Mouse (Mus musculus) embryo, embryonic 10.5 days (tissue): Measurements from ENCODE around the gene Mboat2.

Experiments
- DNase-seq: peaks from one replicate; pipeline ENCODE4 v3.0.0-alpha.2; 2015; ENCODE audit warnings: low spot score

Mboat2 gene

DNA sequence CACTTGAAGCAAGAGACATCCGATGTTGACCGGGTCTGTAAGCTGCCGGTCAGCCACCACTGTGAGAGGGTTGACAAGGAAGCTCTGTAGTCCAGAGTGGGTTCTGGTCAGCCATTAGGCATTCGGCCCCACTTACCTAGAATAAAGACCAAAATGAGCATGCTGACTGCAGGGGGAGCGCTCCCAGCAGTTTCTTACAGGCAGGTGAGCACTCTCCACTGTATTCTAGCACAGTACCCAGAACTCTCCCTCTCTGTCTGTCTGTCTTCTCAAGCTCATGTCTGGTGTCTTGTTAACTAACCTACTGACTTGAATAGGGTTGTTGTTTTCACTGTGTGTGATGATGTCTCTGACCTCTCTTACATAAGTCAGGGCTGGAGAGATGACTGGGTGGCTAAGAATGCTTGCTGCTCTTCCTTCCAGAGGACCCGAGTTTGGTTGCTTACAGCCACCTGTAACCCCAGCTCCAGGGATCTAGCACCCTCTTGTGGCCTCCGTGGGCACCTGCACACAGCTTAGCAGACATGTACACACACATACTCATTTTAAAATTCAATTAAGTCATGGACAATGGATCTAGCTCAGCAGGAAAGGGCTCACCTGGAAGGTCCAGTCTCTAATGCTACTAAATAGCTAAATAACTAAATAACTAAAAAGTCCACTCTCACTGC, 119.8 kb downstream of the Mboat2 start:
- DNase-seq = peak; percentile 36

DNA sequence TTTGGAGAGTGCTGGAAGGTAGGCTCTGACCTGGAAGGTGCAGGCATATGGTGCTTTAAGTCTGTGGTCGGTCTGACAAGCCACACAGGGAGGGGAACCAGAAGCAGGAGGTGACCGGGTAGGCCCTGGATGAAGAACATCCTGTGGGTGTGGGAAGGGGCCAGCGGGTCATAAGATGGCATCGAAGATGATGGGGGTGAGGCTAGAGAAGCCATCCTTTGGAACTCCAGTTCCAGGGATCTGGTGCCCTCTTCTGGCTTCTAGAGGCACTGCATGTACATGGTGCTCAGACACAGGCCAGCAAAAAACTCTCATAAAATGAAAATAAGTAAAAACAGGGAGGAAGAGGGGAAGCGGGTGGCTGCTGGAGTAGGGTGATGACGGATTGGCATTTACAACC, 121.5 kb downstream of the Mboat2 start:
- DNase-seq = peak; percentile 88

DNA sequence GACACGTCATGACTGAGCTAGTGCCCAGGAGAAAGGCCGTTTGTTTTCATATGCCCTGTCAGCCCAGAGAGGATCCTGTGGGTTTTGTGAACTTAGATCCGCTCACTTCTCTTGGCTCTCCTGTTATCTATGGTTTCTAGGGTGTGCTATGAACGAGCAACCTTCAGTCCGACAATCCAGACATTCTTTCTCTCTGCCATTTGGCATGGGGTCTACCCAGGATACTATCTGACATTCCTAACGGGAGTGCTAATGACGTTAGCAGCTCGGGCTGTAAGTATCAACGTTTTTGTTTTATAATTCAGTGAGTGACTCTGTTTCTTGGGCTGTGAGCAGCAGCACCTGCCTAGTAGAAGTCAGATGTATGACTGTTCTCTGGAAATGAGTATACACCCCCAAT, 124.5 kb downstream of the Mboat2 start:
- DNase-seq = no peak

DNA sequence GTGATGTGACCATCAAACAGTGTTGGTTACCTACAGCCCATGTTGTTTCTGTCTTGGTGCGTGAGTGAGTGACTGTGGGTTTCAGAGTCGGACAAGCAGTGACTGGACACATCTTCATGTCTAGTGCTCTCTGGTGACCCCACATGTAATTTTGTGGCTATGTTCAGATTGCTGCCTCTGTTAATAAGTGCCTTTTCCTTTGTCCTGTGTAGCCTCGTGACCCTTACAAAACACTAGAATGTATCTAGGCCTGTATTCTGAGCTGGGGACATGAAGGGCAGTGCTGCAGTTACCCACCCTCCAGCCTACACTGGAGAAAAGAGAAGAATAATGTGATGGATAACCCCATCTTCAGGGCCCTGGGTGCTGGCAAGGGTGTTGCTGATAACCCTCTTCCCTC, 127.8 kb downstream of the Mboat2 start:
- DNase-seq = no peak

DNA sequence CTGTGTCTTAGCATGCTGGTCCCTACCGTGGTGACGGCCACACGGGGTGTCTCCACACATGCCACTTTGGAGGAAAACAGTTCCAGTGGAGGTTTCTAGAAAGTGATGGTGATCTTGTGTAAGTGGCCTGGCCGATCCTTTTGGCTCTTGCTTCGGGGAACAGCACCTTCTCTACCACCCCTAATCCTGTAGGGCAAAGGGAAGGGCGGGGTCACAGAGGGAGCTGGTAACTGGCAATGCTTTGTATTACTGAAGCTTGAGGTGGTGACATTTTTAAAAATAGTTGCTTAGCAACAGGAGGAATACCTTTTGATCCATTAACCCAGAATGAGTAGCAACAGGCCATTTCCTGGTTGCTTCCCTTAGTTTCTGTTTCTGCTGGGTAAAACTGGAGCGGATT, 131.1 kb downstream of the Mboat2 start:
- no peak for DNase-seq

DNA sequence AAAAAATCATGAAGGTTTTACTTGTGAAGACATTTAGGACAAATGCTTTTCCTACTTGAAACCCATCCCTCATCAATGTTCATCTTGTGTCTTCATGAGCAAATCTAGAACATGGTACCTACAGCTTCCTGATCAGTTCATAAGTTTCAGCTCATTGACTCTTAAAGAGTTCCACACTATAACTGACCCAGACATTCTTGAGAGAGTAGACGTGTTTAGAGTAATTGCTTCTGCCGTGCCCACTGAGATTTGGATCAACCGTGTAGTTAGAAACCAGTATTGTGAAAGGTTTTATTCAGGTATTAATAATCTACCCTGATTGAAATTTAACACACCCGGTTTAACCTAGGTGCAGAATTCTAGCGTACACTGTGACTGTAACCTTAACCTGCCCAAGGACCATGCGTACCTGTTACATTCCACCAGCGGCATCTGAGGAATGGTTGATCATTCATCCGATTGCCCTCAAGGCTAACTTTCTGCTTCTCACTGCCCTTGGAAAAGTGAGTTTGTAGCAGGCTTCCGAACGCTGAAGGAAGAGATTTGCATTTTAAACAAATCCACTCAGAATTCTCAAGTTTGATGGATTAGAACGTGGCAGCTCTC, 131.8 kb downstream of the Mboat2 start:
- no peak for DNase-seq

DNA sequence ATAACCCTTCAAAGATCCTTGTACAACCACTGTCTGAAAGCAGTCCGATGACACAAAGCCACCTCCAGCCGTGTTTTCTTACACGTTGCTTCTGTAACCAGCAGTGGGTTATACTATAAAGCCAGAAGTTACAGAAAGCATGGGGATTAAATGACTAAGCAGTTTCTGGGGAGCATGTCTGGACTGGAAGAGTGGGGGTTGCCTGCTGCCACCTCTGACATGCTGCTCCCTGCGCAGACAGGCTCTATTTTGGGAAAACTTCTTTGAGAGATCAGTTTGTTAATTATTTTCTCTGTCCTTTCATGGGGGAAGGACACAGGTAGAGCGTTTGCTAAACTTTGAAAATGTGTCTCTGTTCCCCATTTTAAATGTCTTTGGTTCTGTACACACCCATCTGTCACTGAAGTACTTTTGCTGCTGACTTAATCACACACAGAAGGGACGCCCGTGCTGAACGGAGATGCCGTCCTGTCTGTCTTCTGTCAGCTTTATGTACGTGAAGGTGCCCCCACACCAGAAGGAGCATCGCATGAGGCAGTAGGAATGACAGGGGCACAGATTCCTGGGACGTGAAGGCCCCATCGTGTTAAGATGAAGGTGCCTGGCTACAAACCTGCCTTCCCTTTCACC, 132.8 kb downstream of the Mboat2 start:
- no peak for DNase-seq

DNA sequence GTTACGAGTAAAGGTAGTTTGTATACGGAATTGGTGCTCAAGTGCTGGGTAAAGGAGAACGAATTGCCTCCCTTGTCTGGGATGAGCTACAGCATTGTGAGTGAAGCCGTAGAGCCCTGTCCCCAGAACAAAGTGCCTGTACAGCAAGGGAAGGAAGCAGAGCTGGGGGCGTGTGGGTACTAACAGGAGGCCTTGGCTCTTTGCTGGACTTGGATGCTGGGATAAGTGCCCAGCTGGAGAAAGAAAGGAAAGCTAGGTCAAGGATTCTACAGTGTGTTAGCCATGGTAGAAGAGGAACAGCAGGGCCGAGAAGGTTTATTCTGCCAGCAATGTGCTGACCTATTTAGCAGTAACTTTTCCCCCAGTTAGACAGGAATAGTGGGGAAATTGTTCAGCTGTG, 134.7 kb downstream of the Mboat2 start:
- no peak for DNase-seq

DNA sequence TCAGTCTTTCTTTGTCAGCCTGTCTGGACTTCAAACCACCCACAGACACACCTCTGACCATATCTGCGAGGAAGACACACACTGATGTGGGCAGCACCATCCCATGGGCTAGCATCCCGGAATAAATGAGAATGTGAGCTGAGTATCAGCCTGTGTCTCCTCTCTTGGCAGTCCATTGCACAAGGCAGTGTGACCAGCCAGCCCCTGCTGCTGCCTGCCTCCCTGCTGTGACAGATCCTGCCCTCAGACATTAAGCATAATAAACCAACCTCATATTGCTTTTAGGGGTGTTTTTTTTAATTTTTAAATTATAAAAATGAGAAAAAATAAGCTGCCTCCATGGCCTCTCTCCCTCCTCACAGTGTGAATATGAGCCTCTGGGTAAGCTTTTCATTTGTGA, 135.4 kb downstream of the Mboat2 start:
- no peak for DNase-seq

DNA sequence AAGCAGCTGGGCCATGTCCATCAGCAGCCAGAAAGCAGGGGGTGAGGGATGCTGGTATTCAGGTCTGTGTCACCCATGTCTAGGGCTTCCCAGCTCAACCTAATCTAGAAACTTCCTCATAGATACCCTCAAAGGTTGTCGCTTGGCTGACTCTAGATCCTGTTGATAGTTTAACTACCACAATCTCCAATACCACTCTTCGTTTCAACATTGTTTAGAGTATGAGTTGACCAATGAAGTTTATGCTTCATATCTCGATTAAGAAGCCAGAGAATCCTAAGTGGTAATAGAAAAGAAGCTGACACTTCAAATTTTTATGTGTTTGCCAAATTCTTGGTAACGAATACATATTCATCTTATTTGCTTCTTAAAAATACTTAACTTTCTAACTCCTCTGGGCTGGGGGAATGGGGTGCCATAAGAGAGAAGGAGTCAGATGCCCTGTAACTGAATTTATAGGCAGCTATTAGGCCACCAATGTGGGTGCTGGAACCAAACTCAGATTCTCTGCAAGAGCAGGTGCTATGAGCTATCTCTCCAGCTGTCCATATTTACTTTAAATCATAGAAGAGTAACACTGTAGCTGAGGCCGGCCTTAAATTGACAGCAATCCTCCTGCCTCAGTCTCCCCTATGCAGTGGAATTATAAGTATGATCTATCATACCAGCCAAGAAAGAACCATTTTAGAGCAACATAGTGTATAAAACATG, 141.0 kb downstream of the Mboat2 start:
- no peak for DNase-seq

DNA sequence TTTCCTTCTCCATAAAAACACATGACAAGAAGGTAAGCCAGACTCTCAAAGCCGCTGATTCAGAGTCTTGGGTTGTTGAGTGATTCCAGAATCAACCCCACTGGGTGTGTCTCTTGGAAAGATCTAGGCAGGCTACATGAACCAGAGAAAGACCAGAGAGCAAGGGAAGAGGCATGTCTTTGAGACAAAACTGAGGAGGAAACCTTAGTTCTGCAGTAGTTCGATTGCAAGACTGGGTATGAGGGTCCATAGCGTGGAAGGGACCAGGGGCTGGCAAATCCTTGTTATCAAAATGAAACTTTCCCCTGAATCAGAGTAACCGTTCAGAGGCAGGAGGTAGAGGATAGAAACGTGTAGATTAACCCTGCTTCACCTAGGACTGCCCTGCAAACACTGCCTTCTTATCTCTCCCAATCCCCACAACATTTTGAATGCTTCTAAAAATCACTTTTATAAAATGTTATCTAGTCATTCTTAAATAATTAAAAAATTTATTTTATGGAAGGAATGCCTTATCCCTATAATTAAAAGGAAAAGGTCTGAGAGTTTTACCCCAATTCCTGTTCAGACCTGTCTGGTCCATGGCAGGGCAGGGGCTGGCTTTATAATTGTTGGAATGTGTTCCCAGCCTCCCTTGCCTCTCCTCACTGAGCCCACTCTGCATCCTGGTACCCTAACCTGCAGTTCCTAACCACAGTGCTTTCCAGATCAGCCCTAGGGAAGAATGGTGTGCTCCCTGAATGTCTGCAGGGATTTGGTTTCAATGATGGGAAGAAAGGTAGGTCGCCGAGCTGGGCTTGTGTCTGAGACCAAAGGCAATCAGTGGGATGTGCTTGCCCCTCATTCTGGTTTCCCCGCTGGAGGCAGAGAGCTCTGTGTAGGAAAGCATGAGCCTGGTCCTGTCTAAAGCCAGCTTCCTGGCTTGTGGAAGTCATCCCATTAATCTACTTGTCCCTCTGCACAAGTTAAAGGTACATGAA, 142.0 kb downstream of the Mboat2 start:
- DNase-seq = no peak

DNA sequence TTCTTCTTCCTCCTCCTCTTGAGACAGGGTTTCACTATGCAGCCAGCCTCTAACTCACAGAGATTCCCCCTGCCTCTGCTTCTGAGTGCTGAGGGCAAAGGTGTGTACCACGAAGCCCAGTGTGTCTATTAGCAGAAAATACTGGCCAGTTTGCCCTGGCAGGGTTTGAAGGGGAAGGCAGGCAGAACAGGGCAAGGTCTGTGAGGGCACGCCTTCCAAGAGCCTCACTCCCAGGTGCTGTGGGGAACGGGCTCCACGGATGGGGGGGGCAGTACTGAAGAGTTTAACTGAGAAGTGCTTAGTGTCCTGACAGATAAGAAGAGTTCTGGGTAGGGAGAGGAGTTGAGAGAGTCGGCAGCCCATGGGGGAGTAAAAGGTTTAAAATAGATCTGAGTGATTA, 142.9 kb downstream of the Mboat2 start:
- DNase-seq = no peak

DNA sequence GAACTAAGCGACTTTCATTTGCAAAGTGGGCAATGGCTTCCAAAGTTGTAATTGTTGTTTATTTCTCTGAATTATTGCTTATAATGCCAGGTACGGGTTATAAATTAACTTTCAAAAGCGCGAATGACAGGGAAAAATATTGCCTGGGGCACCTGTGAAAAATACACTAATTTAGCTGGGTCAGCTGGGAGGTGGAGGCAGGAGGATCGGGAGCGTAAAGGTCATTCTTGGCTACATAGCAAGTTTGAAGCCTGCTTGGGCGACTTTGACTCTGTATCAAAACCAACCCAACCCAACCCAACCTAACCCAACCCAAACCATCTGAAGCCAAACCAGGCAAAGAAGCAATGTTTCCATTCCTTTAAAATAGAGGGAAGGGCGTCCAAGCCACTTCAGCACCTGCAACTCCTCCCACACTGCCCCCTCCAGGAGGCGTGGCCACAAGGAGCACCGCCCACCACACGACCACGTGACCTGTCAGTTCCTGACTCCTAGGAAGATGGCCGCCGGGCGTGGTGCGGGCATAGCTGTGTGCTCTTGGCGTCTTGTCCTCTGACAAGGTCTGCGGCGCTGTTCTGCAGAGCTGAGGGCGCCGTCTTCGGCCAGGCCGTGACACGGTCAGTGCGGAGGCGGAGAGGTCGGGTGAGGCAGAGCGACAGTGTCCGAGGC, 143.9 kb downstream of the Mboat2 start, which contains the start of gene Kidins220:
Kidins220 (plus strand) TSS at position 480 of the 669 bp plus-strand sequence.
- peak; percentile 97 for DNase-seq

DNA sequence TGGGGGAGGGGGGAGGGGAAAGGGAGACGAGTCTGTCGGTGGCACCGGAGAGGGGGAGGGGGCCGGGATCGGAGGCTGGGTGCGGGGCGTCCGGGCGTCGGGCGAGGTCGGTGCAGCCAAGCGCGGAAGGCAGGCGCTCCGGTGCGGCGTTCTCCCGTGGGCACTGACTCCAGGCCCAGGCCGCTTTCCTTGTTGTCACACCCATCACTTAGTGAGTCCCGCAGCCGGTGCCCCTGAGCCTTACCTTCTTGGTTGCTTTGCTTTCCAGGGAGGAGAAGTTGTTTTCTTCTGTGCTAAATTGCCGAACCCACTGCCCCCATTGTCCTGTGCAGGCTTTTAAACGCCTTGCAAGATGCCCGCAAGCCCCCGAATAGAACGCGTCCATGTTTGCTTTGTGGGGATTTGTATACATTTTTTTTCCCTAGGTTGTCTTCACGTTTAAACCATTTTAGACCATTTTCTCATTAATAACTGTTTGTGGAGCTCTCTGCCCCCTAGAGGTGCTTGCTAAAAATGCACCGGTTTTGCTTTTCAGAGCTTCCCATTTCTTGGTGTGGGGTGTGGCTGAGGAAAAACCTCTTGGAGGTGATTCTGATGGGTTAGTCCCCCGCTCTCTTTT, 144.5 kb downstream of the Mboat2 start:
- peak; percentile 93 for DNase-seq

DNA sequence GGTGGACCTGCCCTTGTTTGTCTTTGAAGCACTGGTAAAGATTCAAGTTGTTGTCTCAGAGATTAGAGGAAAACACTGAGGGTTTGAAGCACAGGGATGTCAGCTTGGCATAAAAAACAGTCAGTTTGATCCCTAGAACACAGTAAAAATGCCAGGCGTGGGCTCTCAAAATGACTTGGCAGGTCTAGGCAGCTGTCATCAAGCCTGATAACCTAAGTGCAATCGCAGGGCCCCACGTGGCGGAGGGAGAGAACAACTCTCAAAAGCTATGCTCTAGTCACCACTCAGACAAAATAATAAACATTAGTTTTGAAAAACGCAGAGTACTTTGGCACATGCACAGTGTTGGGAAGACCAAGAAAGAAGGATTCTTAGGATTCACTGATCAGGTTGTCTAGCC, 154.5 kb downstream of the Mboat2 start:
- DNase-seq = no peak

DNA sequence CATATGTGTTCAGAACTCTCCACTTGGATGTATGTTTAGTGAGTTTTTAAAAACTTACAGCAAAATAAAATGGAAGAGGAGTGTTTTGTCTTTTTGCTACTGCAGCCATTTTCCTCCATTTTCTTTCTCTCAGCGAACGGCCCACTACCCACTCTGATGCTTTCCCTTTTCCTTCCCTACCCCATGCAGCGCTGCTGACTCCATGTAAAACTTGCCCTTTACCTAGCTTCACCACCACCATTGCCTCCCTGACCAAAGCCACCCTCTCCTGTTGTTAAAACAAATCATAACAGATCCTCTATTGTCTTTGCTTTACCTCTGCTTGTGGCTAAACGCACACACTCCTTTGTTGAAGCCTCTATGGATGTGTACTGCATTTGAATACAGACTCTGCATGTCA, 164.7 kb downstream of the Mboat2 start:
- DNase-seq = no peak

DNA sequence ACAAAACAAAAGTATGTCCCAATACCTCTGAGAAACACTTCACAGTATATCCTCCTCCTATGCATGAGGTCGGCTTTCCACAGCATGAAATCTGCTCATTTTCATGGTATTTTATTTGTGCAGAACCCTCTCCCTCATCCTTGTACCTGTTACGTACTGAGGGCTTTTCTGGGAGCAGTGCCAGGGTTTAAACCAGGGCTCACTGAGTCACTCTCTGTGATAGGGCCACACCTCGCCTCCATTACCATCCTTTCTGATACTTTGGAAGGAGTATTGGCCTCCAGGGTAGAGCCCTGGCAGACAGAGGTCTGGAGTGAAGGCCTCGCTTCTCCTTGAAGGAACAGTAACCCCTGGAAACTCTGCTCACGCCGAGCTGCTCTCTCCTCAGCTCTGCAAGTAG, 174.7 kb downstream of the Mboat2 start:
- DNase-seq = no peak

DNA sequence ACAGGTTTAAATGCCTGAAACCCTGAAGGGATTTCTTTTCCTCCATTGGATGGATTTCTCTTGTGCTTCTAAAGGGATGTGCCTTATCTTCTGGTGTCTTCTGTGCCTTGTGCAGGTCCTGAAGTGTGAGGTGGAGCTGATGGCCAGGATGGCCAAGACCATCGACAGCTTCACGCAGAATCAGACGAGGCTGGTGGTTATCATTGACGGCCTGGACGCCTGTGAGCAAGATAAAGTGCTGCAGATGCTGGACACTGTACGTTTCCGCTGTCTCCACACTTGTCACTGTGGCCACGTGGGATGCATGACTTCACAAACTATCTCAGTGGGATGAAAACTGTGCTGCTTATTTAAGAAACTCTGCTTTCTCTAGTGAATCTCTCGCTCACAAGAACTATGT, 179.3 kb downstream of the Mboat2 start:
- no peak for DNase-seq

DNA sequence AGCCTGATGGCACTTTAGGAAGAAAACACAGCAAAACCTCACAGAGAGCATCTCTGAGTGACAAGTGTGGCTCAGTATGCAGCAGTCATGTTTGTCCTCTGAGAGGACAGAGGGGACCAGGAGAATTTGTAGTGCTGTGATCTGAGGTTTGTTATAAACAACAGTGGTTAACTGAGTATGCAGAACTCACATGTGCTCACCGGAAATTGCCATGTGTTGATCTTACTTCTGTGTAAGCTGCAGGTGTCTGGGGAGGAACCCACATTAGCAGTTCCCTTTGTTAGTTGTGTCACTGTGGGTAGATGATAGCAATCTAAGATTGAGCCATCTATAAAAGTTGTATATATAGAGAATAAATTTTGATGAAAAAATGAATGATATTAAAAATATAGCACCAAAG, 179.7 kb downstream of the Mboat2 start:
- DNase-seq = no peak

DNA sequence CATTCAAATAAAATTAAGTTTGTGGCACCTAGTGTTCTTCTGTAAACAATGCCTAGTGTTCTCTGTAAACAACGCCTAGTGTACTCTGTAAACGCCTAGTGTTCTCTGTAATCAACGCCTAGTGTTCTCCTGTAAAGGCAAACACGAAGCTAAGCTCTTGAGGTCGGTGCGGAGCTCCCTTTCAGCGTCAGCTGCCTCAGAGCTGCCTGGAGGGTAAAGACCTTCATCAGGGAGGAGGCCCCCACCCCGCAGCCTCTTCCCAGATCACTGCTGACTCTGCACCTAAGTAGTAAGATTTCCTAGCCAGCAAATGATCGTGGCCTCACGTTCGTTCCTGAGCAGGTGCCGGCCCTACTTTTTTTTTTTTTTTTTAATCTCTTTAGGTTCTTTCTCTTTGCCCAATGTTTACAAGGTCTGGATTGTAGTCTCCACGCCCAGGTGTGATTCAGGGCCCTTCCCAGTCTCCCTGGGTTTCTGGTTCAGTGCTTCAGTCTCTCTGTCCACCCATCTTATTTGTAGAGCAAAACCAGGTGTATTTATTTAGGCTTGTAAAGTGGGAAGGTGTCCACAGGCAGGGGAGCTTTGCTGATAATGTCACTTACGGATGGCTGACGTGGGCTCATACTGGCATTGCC, 181.2 kb downstream of the Mboat2 start:
- no peak for DNase-seq
